17 mouse cellular contexts compared by ENCODE assay signal in the genomic region with DNA sequence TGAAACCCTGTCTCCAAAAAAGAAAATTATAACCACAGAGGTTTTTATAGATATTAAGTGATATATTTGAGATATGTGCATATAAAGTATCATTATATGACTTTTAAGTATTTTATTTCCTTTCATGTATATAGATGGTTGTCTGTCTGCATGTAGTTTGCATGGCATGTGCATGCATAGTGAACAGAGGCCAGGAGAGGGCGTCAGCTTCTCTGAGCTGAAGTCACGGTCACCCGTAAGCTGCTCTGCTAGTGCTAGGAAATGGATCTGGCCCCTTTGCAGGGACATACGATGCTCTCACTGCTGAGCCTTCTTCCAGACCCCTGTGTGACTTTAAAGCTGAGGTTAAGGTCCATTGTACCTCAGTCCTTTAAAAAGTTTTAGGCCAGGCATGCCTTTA. TPM values are rescaled to one million over a fixed set of nuclear protein-coding genes. Genes with fewer than 3 reads are reported as not detected.
DNase-seq lines count a peak whose midpoint lies in the region; ATAC-seq and TF ChIP-seq lines count a peak whose summit lies in the region.
"Had no signal": no experiment of that assay in that cellular context is flagged by ENCODE, and none has a peak within 500 bp of the region (broad histone marks: within the 10 kb centered on the region; RNA-seq: fewer than 3 reads in every experiment).

No protein-coding gene starts in this region.

- no peak for DNase-seq in heart, postnatal 0 days (ENCODE audit: low spot score)
- DNase-seq in heart, adult 11 months, result no peak
- no peak for DNase-seq in lung, adult 2 months
- no peak for DNase-seq in lung, postnatal 36 days
- no peak for DNase-seq in ES-E14 (ENCODE audit: low read depth, low spot score)
- DNase-seq in spleen, adult 12 weeks (ENCODE audit: low spot score), result no peak
- DNase-seq: cerebellum, adult 11 months; heart, adult 18-20 months; heart, postnatal 10 days; layer of hippocampus, adult 9-11 months; right cerebral cortex, adult 18-20 months had no signal

- TF ChIP-seq CTCF in heart, postnatal 0 days (IDR thresholded peaks at IDR 0.05; ENCODE audit: low read depth), result peak; percentile 13; the same call in 1 of the 2 replicates
- TF ChIP-seq CTCF in lung, adult 2 months (IDR thresholded peaks at IDR 0.05; ENCODE audit: insufficient read depth, low read length), result peak; percentile 26; the same call in 1 of the 2 replicates
- peak; percentile 23; the same call in 1 of the 2 replicates for TF ChIP-seq CTCF in embryonic fibroblast, embryonic 13.5 days (IDR thresholded peaks at IDR 0.05; ENCODE audit: borderline replicate concordance, insufficient read depth, low read length)

- WGBS in heart, postnatal 0 days, result 80% methylated on average over 4 of the region's 4 CpGs
- 82% methylated on average over 4 of the region's 4 CpGs for WGBS in lung, adult 2 months

- no peaks in the 10 kb centered on the region for H3K27me3 ChIP-seq in heart, postnatal 0 days (ENCODE audit: control insufficient read depth, insufficient read depth, low read length)
- H3K27me3 ChIP-seq: CH12.LX; kidney, embryonic 15.5 days had no signal

- H3K9ac ChIP-seq in heart, postnatal 0 days (replicated peaks; ENCODE audit: low read depth, low read length), result no peak overlapping the region
- H3K9ac ChIP-seq in ES-E14 (ENCODE audit: insufficient read depth, low read depth, low read length, poor library complexity, severe bottlenecking), result no peak overlapping the region
- H3K9ac ChIP-seq: kidney, embryonic 15.5 days had no signal

- no peak overlapping the region for H3K4me2 ChIP-seq in heart, postnatal 0 days (ENCODE audit: low read depth, low read length)
- H3K4me2 ChIP-seq: kidney, embryonic 15.5 days had no signal

- no peaks in the 10 kb centered on the region for H3K4me1 ChIP-seq in heart, postnatal 0 days (ENCODE audit: control insufficient read depth, insufficient read depth)
- H3K4me1 ChIP-seq in lung, adult 2 months (ENCODE audit: control insufficient read depth, insufficient read depth, low read length), result no peaks in the 10 kb centered on the region
- H3K4me1 ChIP-seq in ES-E14 (ENCODE audit: control insufficient read depth in 2 of 2, insufficient read depth in 2 of 2, low read length in 2 of 2, poor library complexity in 1 of 2), result peaks cover 1 to 7% of the 10 kb centered on the region in 2 experiments; a peak in 2 of 4 replicates
- peaks cover 9% of the 10 kb centered on the region for H3K4me1 ChIP-seq in embryonic fibroblast, embryonic 13.5 days (ENCODE audit: control insufficient read depth, insufficient read depth, low read length)

- ATAC-seq in heart, postnatal 0 days (ENCODE audit: insufficient read depth, low read depth), result no peak
- no peak for ATAC-seq in megakaryocyte-erythroid progenitor cell, adult 5-6 weeks (replicated peaks; ENCODE audit: low FRiP score, low TSS enrichment, poor library complexity, severe bottlenecking)
- ATAC-seq: hindbrain, embryonic 16.5 days had no signal

- peaks cover 97% of the 10 kb centered on the region for H3K36me3 ChIP-seq in heart, postnatal 0 days (replicated peaks; ENCODE audit: control insufficient read depth, insufficient read depth, low read length)
- peaks cover 68% of the 10 kb centered on the region for H3K36me3 ChIP-seq in ES-E14 (ENCODE audit: control insufficient read depth, insufficient read depth, low read length, poor library complexity, severe bottlenecking)

- no peak for TF ChIP-seq POLR2A in lung, adult 2 months (IDR thresholded peaks at IDR 0.05; ENCODE audit: borderline replicate concordance, extremely low read depth, low read depth, low read length)
- TF ChIP-seq POLR2A in embryonic fibroblast, embryonic 13.5 days (IDR thresholded peaks at IDR 0.05; ENCODE audit: low read depth, low read length), result no peak

- TF ChIP-seq EP300 in heart, postnatal 0 days (IDR thresholded peaks at IDR 0.05; ENCODE audit: low read depth), result no peak

- no peaks in the 10 kb centered on the region for H3K9me3 ChIP-seq in heart, postnatal 0 days (replicated peaks; ENCODE audit: control insufficient read depth, low read length)
- H3K9me3 ChIP-seq in ES-E14 (ENCODE audit: control insufficient read depth, insufficient read depth, low read depth, low read length), result no peaks in the 10 kb centered on the region
- H3K9me3 ChIP-seq: kidney, embryonic 15.5 days had no signal

- in situ Hi-C loops in ES-E14 (cut with MboI; ENCODE audit: low sequenced_read_pairs in 2 of 2, unreplicated experiment in 2 of 2), result no loop called here

- H3K27ac ChIP-seq in heart, postnatal 0 days (ENCODE audit: low read depth), result no peak overlapping the region
- no peak overlapping the region for H3K27ac ChIP-seq in ES-E14 (ENCODE audit: insufficient read depth, low read depth, low read length, poor library complexity, severe bottlenecking)
- H3K27ac ChIP-seq in embryonic fibroblast, embryonic 13.5 days (ENCODE audit: insufficient read depth, low read length), result no peak overlapping the region
- H3K27ac ChIP-seq: kidney, embryonic 15.5 days had no signal

- H3K4me3 ChIP-seq in heart, postnatal 0 days (ENCODE audit: low read depth, low read length), result no peak overlapping the region
- no peak overlapping the region for H3K4me3 ChIP-seq in lung, adult 2 months (replicated peaks; ENCODE audit: extremely low read depth, low read depth, low read length)
- no peak overlapping the region for H3K4me3 ChIP-seq in ES-E14 (ENCODE audit: insufficient read depth in 1 of 2, low read depth in 1 of 2, low read length in 2 of 2, poor library complexity in 1 of 2, severe bottlenecking in 1 of 2)
- no peak overlapping the region for H3K4me3 ChIP-seq in embryonic fibroblast, embryonic 13.5 days (ENCODE audit: insufficient read depth, low read length)
- H3K4me3 ChIP-seq: erythroblast, embryonic 14.5 days; kidney, embryonic 15.5 days had no signal

TF ChIP-seq in ES-E14, 5 proteins besides CTCF, POLR2A, EP300 and RAD21:
- TF ChIP-seq HCFC1 (IDR thresholded peaks at IDR 0.05; ENCODE audit: borderline replicate concordance, insufficient read depth, low read length), result no peak
- no peak for TF ChIP-seq CHD2 (IDR thresholded peaks at IDR 0.05; ENCODE audit: low read depth, low read length)
- peak; percentile 23; the same call in 1 of the 2 replicates for TF ChIP-seq ZC3H11A (IDR thresholded peaks at IDR 0.05; ENCODE audit: borderline replicate concordance, low read depth, low read length)
- TF ChIP-seq ZNF384 (IDR thresholded peaks at IDR 0.05; ENCODE audit: low read depth, low read length), result no peak

RNA-seq across cellular contexts. Expression of gene Anapc7, which starts 13.0 kb away (rescaled TPM):
- total RNA-seq in heart, postnatal 0 days (2014; rRNA removed; ENCODE audit: low replicate concordance), result 30.1 and 38.9 TPM in 2 replicates
- 33.1 and 36.9 TPM in 2 replicates for polyA plus RNA-seq in heart, postnatal 0 days (2015; fragmentation: Nextera tagmentation; extraction: Ambion mirVana)
- polyA plus RNA-seq in lung, adult 2 months (2012; rRNA removed), result 17.9 and 20.5 TPM in 2 replicates
- total RNA-seq in ES-E14 (2012; rRNA removed), result 51.8 and 63.2 TPM in 2 replicates
- polyA plus RNA-seq in embryonic fibroblast, embryonic 13.5 days (2011; ENCODE audit: insufficient read length, low read depth, missing spikeins), result 31.9 and 35.5 TPM in 2 replicates
- 27.5 and 42.7 TPM in 2 replicates for total RNA-seq in megakaryocyte-erythroid progenitor cell, adult 5-6 weeks (2014; fragmentation: Nextera tagmentation)
- 24.3 and 35.3 TPM in 2 replicates for total RNA-seq in megakaryocyte-erythroid progenitor cell, adult 5-6 weeks (2017)

RNA-seq across cellular contexts. Expression of gene Arpc3, which starts 42.9 kb away (rescaled TPM):
- 157 and 179 TPM in 2 replicates for total RNA-seq in heart, postnatal 0 days (2014; rRNA removed; ENCODE audit: low replicate concordance)
- polyA plus RNA-seq in heart, postnatal 0 days (2015; fragmentation: Nextera tagmentation; extraction: Ambion mirVana), result 97.2 and 106 TPM in 2 replicates
- 114 and 144 TPM in 2 replicates for polyA plus RNA-seq in lung, adult 2 months (2012; rRNA removed)
- total RNA-seq in ES-E14 (2012; rRNA removed), result 135 and 165 TPM in 2 replicates
- 275 and 314 TPM in 2 replicates for polyA plus RNA-seq in embryonic fibroblast, embryonic 13.5 days (2011; ENCODE audit: insufficient read length, low read depth, missing spikeins)
- total RNA-seq in megakaryocyte-erythroid progenitor cell, adult 5-6 weeks (2014; fragmentation: Nextera tagmentation), result 195 and 370 TPM in 2 replicates
- total RNA-seq in megakaryocyte-erythroid progenitor cell, adult 5-6 weeks (2017), result 859 and 924 TPM in 2 replicates
